Mouse (Mus musculus): ENCODE results near the gene Abhd15.

- TF ChIP-seq GATA1 (IDR thresholded peaks at IDR 0.05; ENCODE audit: borderline replicate concordance, low read length) (no peak), FLI1 (IDR thresholded peaks at IDR 0.05; ENCODE audit: low read length) (no peak)
Observed at GRCm38 (mm10) chr11:77511336-77511735, 3.6 kb upstream of the Abhd15 start.

All from megakaryocyte, embryonic 14.5 days (primary cell).